Mouse (Mus musculus) thymus, adult 2 months (tissue): ENCODE results near the gene Slc16a9. TPM values are rescaled to one million over a fixed set of nuclear protein-coding genes. Genes with fewer than 3 reads are reported as not detected.

Experiments
- DNase-seq: peaks from one replicate; pipeline ENCODE4 v3.0.0; 2021
- H3K27ac ChIP-seq: fragments of 200-500 bp; 2 replicates; pipeline ENCODE4 v1.5.1; 2012; ENCODE audit warnings: low read length, control low read depth; ENCODE audit not compliant: control insufficient read depth, insufficient read depth
- H3K27me3 ChIP-seq: fragments of 200-500 bp; 2 replicates; pipeline ENCODE4 v1.6.1; 2012; ENCODE audit warnings: mild to moderate bottlenecking, low read length, moderate library complexity, mixed read lengths; ENCODE audit not compliant: control insufficient read depth, insufficient read depth
- H3K36me3 ChIP-seq: fragments of 200-500 bp; 2 replicates; pipeline ENCODE4 v1.6.1; 2012; ENCODE audit warnings: mild to moderate bottlenecking, low read length, moderate library complexity; ENCODE audit not compliant: control insufficient read depth, insufficient read depth
- H3K4me1 ChIP-seq: fragments of 200-500 bp; replicated peaks from 2 replicates; pipeline ENCODE4 v1.6.1; 2012; ENCODE audit warnings: low read length; ENCODE audit not compliant: control insufficient read depth, insufficient read depth
- H3K4me3 ChIP-seq: fragments of 200-500 bp; 2 replicates; pipeline ENCODE4 v1.5.1; 2012; ENCODE audit warnings: mild to moderate bottlenecking, low read length, control low read depth, moderate library complexity; ENCODE audit not compliant: control insufficient read depth, insufficient read depth
- CTCF ChIP-seq: fragments of 200-500 bp; IDR thresholded peaks from 2 replicates; pipeline ENCODE4 v1.5.1; 2012; ENCODE audit warnings: mild to moderate bottlenecking, control low read depth, low read length, moderate library complexity, borderline replicate concordance; ENCODE audit not compliant: control insufficient read depth, poor library complexity, insufficient read depth; ENCODE audit errors: extremely low read depth
- POLR2A ChIP-seq: fragments of 200-500 bp; IDR thresholded peaks from 2 replicates; pipeline ENCODE4 v1.6.1; 2012; ENCODE audit warnings: mild to moderate bottlenecking, low read length, control low read depth, moderate library complexity; ENCODE audit not compliant: control insufficient read depth, poor library complexity, insufficient read depth; ENCODE audit errors: extremely low read depth
- WGBS: fragments of 180-500 bp; shearing (Covaris S2); methylation state at CpG from one replicate; pipeline ENCODE4 v1.1.7; 2018; 5-methylcytosine and 5-hydroxymethylcytosine counted together
- polyA plus RNA-seq: library from polyadenylated mRNA; depleted of rRNA; stranded (reverse); fragments of >200 nt; gene quantifications from 2 replicates; pipeline ENCODE4 v1.2.3, GENCODE M21; 2012

Slc16a9 gene
- polyA plus RNA-seq, 1 experiment: 2.5 TPM

DNA sequence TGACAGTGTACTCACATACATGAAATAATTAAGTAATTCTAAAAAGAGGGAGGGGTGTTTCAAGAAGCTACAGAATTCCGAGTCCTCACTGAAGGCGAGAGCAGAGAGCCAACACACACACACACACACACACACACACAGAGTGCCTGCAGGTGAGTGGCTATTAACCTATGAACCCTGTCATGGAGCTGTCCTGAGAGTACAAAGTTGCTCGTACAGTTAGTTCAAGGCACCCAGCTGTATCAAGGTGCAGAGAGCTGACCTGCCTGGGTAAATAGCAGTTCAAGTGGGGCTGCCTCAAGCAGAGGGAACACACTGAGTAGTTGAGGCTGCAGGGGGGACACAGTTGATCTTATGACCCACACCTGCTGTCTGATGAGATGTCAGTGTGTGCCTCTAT lies 17.2 kb downstream of the Slc16a9 start:
- DNase-seq: no peak

DNA sequence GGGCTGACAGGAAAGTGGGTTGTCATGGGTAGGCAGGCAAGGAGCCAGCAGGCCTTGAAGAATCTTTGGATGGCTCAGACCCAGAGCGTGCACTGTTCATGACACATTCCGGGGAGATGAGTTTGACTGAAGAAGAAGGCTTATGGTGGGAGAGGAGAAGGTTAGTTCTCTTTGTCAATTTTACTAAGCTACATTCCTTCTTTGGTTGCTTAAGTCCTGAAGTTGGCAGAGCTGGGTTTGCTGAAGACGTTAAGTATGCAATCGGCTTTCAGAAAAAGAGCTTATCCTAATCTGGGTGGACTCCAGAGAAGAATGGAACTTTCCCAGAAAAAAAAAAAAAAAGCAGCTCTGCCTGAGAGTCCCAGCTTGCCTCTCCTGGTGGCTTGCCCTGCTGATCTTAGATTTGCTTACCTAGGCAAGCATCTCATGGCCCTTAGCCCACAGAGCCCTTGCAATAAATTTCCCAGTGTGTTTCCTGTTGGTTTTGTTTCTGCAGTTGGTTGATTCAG lies 18.8 kb downstream of the Slc16a9 start:
- whole genome bisulfite sequencing: 65% methylated on average over 4 of the region's 4 CpGs
- no peak for DNase-seq
- Histone ChIP-seq H3K27ac (no peak overlapping the region), H3K36me3 (no peaks in the 10 kb centered on the region), H3K4me1 (no peaks in the 10 kb centered on the region), H3K4me3 (no peak overlapping the region), H3K27me3 (no peaks in the 10 kb centered on the region)
- TF ChIP-seq CTCF: no peak
- no peak for TF ChIP-seq POLR2A

More for the DNA sequence above, 17.2 kb downstream of the Slc16a9 start:
- TF ChIP-seq POLR2A: no peak
- no peak for TF ChIP-seq CTCF
- 100% methylated on average over 3 of the region's 3 CpGs for WGBS
- H3K27me3 ChIP-seq: no peaks in the 10 kb centered on the region
- H3K4me3 ChIP-seq: no peak overlapping the region
- H3K4me1 ChIP-seq: no peaks in the 10 kb centered on the region
- no peaks in the 10 kb centered on the region for H3K36me3 ChIP-seq
- no peak overlapping the region for H3K27ac ChIP-seq

DNA sequence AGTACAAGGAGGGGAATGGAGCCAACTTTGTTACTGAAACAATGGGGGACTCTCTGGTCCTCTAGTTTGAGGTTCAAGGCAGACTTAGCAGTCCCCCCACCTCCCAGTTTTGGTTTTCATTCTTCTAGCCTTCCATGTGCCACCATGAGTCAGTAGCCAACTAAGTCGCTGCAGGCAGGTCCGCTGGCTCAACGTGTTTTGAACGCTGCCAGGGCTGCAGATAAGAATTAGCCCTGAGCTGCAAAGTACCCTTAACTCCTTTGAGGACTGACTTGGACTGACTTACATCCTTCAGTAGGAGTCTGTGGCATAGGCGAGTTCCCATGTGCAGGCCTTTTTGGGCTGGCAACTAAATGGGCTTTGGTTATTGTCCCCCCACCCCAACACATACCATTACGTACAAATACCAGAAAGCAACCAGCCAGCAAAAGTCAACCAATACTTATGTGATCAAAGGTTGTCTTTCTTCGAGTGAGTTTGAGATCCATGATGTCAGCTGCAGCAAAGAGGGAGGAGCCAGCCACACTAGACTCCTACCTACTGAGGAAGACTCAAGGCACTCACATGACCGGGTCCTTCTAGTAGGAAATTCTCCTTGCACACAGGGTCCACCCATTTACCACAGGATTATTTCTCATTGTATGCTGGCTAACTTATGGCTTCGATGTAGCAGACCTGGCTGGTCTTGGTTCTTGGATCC lies 19.6 kb downstream of the Slc16a9 start:
- no peak for DNase-seq
- no peak for TF ChIP-seq CTCF
- TF ChIP-seq POLR2A: no peak
- H3K27ac ChIP-seq: no peak overlapping the region
- no peak overlapping the region for H3K4me3 ChIP-seq
- no peaks in the 10 kb centered on the region for H3K36me3 ChIP-seq
- no peaks in the 10 kb centered on the region for H3K27me3 ChIP-seq
- no peaks in the 10 kb centered on the region for H3K4me1 ChIP-seq
- WGBS: 81% methylated on average over 9 of the region's 9 CpGs

DNA sequence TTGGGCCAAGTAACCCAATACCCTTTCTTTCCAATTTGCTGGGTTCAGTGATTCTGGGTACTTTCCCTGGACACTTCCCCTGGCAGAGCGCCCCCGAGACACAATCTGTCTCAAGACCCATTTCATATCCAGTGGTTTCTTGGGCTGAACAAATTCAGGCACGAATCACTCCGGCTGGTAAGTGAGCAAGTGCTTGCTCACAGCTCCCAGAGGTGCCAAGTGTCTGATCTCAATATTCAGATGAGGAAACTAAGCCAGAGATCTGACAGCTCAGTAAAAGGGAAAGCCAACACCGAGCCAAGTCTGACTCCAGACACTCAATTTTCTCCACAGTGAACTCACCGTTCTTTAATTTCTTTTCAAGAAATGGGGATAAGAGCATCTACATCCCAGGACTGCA lies 21.6 kb downstream of the Slc16a9 start:
- H3K36me3 ChIP-seq: no peaks in the 10 kb centered on the region
- no peaks in the 10 kb centered on the region for H3K27me3 ChIP-seq
- no peak for DNase-seq
- H3K4me3 ChIP-seq: no peak overlapping the region
- H3K4me1 ChIP-seq: no peaks in the 10 kb centered on the region
- TF ChIP-seq POLR2A: no peak
- TF ChIP-seq CTCF: no peak
- H3K27ac ChIP-seq: no peak overlapping the region
- 91% methylated on average over 6 of the region's 6 CpGs for WGBS

DNA sequence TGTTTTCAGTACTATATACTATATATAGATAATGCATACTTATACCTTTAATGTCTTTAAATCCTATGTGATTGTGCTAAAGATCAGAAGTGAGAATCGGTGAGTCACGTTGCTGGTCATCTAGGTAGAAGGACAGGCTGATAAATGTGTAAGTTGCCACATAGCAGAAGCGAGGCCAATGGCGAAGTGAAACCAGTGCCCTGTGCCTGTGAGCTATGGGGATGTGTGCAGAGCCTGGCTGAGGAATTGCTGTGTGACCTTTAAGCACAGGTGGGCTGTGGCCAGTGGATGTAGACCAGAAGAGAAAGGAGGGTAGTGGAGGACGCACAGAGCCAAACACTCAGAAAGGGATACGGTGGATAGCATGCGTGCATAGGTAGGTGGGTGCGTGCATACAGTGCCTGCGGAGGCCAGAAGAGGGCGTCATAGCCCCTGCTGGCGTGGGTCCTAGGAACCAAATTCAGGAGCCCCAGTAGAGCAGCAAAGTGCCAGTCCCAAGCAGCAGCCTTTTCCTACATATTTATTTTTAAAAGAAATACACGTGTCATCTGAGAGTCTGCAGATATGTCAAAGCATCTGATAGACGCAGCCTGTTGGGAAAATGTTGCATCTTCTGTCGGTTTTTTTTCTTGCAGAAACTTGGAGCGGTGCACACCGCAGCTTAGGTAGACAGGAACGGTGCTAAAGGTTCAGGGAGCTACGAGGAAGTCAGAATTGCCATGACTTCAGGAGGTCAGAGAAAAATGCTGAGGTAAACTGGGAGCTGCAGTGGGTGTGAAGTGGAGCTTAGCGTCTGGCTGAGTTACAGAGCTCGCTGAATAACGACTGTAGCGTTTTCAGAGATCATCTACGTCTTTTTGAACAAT lies 23.9 kb downstream of the Slc16a9 start:
- Histone ChIP-seq H3K4me3 (no peak overlapping the region), H3K36me3 (no peaks in the 10 kb centered on the region), H3K27me3 (no peaks in the 10 kb centered on the region), H3K27ac (no peak overlapping the region), H3K4me1 (no peaks in the 10 kb centered on the region)
- 85% methylated on average over 23 of the region's 23 CpGs for WGBS
- TF ChIP-seq POLR2A (no peak), CTCF (no peak)
- DNase-seq: no peak

DNA sequence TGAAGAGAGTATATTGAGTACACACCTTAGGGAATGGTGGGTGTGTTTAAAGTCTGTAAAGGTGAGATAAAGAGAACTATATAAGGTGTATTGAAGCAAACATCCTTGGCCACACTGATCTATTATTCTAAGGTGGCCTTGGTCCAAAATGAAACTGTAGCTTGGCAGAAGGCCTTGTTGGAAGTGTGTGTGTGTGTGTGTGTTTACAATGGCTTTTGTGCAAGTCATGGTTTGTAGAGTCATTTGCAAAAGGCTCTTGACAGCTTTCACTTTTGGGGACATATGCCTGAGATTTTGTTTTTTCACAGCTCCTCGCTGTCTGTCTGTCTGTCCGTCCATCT lies 24.5 kb downstream of the Slc16a9 start:
- Histone ChIP-seq H3K27ac (no peak overlapping the region), H3K4me3 (no peak overlapping the region), H3K27me3 (no peaks in the 10 kb centered on the region), H3K4me1 (no peaks in the 10 kb centered on the region), H3K36me3 (no peaks in the 10 kb centered on the region)
- DNase-seq: no peak
- 94% methylated on average over 2 of the region's 2 CpGs for WGBS
- TF ChIP-seq POLR2A: no peak
- TF ChIP-seq CTCF: no peak
